Mouse (Mus musculus) NIH3T3 (cell line): Measurements from ENCODE around the gene Slc24a4.

Source experiments
- DNase-seq: peaks from one replicate; pipeline ENCODE4 v3.0.0-alpha.2; 2012; ENCODE audit warnings: low read depth

The Slc24a4 gene

GRCm38 (mm10) chr12:102128081-102128790, at the start of gene Slc24a4:
Slc24a4 (plus strand) TSS chr12:102128733.
- DNase-seq, result no peak

GRCm38 (mm10) chr12:102082648-102083425, 45.7 kb upstream of the Slc24a4 start:
- DNase-seq, result no peak

- no peak for DNase-seq
Observed at GRCm38 (mm10) chr12:102090535-102090934, 38.0 kb upstream of the Slc24a4 start.

GRCm38 (mm10) chr12:102092342-102093094, 36.0 kb upstream of the Slc24a4 start:
- DNase-seq, result no peak

GRCm38 (mm10) chr12:102105990-102106389, 22.5 kb upstream of the Slc24a4 start:
- DNase-seq, result no peak

GRCm38 (mm10) chr12:102108851-102109250, 19.7 kb upstream of the Slc24a4 start:
- no peak for DNase-seq

GRCm38 (mm10) chr12:102112491-102112890, 16.0 kb upstream of the Slc24a4 start:
- DNase-seq, result no peak

GRCm38 (mm10) chr12:102112901-102113300, 15.6 kb upstream of the Slc24a4 start:
- no peak for DNase-seq

- no peak for DNase-seq
Observed at GRCm38 (mm10) chr12:102113391-102113790, 15.1 kb upstream of the Slc24a4 start.

GRCm38 (mm10) chr12:102116580-102116979, 12.0 kb upstream of the Slc24a4 start:
- DNase-seq, result no peak

- no peak for DNase-seq
Observed at GRCm38 (mm10) chr12:102118014-102118413, 10.5 kb upstream of the Slc24a4 start.

GRCm38 (mm10) chr12:102127601-102128000, 932 bp upstream of the Slc24a4 start:
- no peak for DNase-seq

GRCm38 (mm10) chr12:102128791-102129507, 416 bp downstream of the Slc24a4 start:
- no peak for DNase-seq

GRCm38 (mm10) chr12:102129508-102130030, 1.0 kb downstream of the Slc24a4 start:
- no peak for DNase-seq

GRCm38 (mm10) chr12:102139710-102140109, 11.2 kb downstream of the Slc24a4 start:
- DNase-seq, result no peak

GRCm38 (mm10) chr12:102141330-102141729, 12.8 kb downstream of the Slc24a4 start:
- DNase-seq, result no peak

GRCm38 (mm10) chr12:102147678-102148077, 19.1 kb downstream of the Slc24a4 start:
- no peak for DNase-seq

- DNase-seq, result peak; percentile 18
Observed at GRCm38 (mm10) chr12:102148746-102149145, 20.2 kb downstream of the Slc24a4 start.

- DNase-seq, result no peak
Observed at GRCm38 (mm10) chr12:102151185-102151584, 22.7 kb downstream of the Slc24a4 start.

- DNase-seq, result no peak
Observed at GRCm38 (mm10) chr12:102153796-102154195, 25.3 kb downstream of the Slc24a4 start.

GRCm38 (mm10) chr12:102154815-102155214, 26.3 kb downstream of the Slc24a4 start:
- no peak for DNase-seq

GRCm38 (mm10) chr12:102164632-102165031, 36.1 kb downstream of the Slc24a4 start:
- no peak for DNase-seq
